Mouse (Mus musculus): ENCODE measurements around the gene Otog.

- no peak for TF ChIP-seq CTCF (IDR thresholded peaks at IDR 0.05; ENCODE audit: control insufficient read depth, insufficient read depth, low read length)
- no peak for TF ChIP-seq POLR2A (IDR thresholded peaks at IDR 0.05; ENCODE audit: borderline replicate concordance, control insufficient read depth, low read depth, low read length)
Observed at GRCm38 (mm10) chr7:46286391-46286790, 45.6 kb downstream of the Otog start.
